In the genomic region with DNA sequence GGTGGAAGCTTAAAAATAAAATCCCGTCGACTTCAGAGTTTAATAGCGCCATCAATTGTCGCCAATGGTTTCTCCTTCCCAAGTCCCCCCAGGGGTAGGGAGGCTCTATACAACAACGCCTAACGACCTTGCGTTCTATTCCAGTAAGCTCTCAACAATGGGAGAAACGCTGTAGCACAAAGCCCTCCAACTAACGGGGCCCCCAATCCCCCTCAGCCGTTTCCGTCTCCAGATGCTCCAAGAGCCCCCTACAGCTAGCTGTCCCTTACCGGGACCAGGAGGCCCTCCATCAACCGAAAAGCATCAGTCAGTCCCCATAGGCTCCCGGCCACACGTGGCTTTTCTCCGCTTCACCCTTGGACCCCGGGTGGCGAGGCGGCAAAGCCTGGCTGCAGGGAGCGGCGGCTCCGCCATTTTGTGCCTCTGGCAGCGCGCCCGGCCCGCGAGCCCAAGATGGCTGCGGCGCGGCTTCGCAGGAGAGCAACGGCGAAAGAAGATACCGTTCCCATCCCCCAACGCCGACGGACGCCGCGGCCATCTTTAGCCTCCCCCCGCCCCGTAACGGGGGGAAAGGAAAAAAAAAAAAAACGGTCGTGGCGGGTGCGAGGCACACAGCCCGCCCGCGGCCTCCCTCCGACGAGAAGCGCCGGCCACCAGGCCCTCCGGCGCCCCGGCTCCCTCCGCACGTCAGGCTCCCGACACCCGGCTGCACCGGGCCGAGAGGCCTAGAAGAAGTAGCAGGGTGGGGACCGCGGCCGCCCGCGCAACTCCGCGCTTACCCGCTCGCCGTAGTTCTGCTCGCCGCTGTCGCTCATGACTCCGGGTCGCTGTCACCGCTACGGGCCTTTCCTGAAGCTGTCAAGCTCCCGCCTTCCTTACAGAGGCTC, we compare ENCODE assay signal across 8 mouse cellular contexts. TPM values are rescaled to one million over a fixed set of nuclear protein-coding genes. Genes with fewer than 3 reads are reported as not detected.
DNase-seq lines count a peak whose midpoint lies in the region; ATAC-seq and TF ChIP-seq lines count a peak whose summit lies in the region.

No protein-coding gene starts in this region.

- no peaks in the 10 kb centered on the region for H3K9me3 ChIP-seq in MEL (replicated peaks; ENCODE audit: insufficient read depth, low read length)
- H3K9me3 ChIP-seq in lung, embryonic 16.5 days (ENCODE audit: control insufficient read depth, low read length): no peaks in the 10 kb centered on the region

- peak overlapping the region; percentile 95 to 98 for H3K4me3 ChIP-seq in MEL (ENCODE audit: control insufficient read depth in 1 of 2, insufficient read depth in 1 of 2, low read depth in 2 of 2, low read length in 2 of 2)
- peak overlapping the region; percentile 100 for H3K4me3 ChIP-seq in cerebellum, adult 2 months (replicated peaks; ENCODE audit: insufficient read depth, low read depth, low read length)
- H3K4me3 ChIP-seq in lung, embryonic 16.5 days (ENCODE audit: low read length): peak overlapping the region; percentile 83

- peaks cover 52% of the 10 kb centered on the region for H3K79me2 ChIP-seq in MEL (ENCODE audit: control insufficient read depth, insufficient read depth, low read length, poor library complexity)

- TF ChIP-seq RAD21 in MEL (IDR thresholded peaks at IDR 0.05; ENCODE audit: low read depth, low read length): no peak

- under 1% methylated on average over 81 of the region's 81 CpGs for WGBS in cerebellum, adult 2 months
- WGBS in lung, embryonic 16.5 days: under 1% methylated on average over 73 of the region's 81 CpGs

- peak overlapping the region; percentile 79 for H3K27ac ChIP-seq in MEL (ENCODE audit: control insufficient read depth, low read depth, low read length)
- H3K27ac ChIP-seq in cerebellum, adult 2 months (ENCODE audit: insufficient read depth, low read length): peak overlapping the region; percentile 92
- peak overlapping the region; percentile 97 for H3K27ac ChIP-seq in lung, embryonic 16.5 days (ENCODE audit: low read length)

- TF ChIP-seq POLR2A in MEL (IDR thresholded peaks at IDR 0.05; ENCODE audit: control insufficient read depth in 1 of 2, insufficient read depth in 1 of 2, low read depth in 1 of 2, low read length in 2 of 2, poor library complexity in 1 of 2): no peak; a peak in 1 of 4 replicates
- no peak for TF ChIP-seq POLR2A in cerebellum, adult 2 months (IDR thresholded peaks at IDR 0.05; ENCODE audit: borderline replicate concordance, insufficient read depth, low read length)

- H3K27me3 ChIP-seq in MEL (ENCODE audit: control insufficient read depth in 1 of 2, insufficient read depth in 2 of 2, low read length in 2 of 2): no peaks in the 10 kb centered on the region
- no peaks in the 10 kb centered on the region for H3K27me3 ChIP-seq in cerebellum, adult 2 months (ENCODE audit: control insufficient read depth, insufficient read depth, low read length)
- no peaks in the 10 kb centered on the region for H3K27me3 ChIP-seq in lung, embryonic 16.5 days (ENCODE audit: control insufficient read depth, insufficient read depth, low read depth, low read length)

- peak; percentile 19 to 36; a peak in 3 of 4 replicates for ATAC-seq in hematopoietic stem cell, adult 5-6 weeks (replicated peaks in 1 of 2; ENCODE audit: insufficient read depth in 1 of 2, low FRiP score in 2 of 2, low TSS enrichment in 1 of 2, low read depth in 1 of 2, poor library complexity in 2 of 2, severe bottlenecking in 2 of 2)
- ATAC-seq in lung, embryonic 16.5 days (ENCODE audit: low read depth): peak; percentile 64

- peak overlapping the region; percentile 86 for H3K4me2 ChIP-seq in lung, embryonic 16.5 days (ENCODE audit: low read depth, low read length)

- peaks cover 13 to 19% of the 10 kb centered on the region in 2 experiments for H3K36me3 ChIP-seq in MEL (ENCODE audit: control insufficient read depth in 1 of 2, insufficient read depth in 2 of 2, low read length in 2 of 2)
- H3K36me3 ChIP-seq in lung, embryonic 16.5 days (ENCODE audit: control insufficient read depth, insufficient read depth, low read length): no peaks in the 10 kb centered on the region

- H3K9ac ChIP-seq in MEL (ENCODE audit: control insufficient read depth, low read depth, low read length, poor library complexity, severe bottlenecking): peak overlapping the region; percentile 90
- H3K9ac ChIP-seq in lung, embryonic 16.5 days (ENCODE audit: low read length): peak overlapping the region; percentile 94

- H3K4me1 ChIP-seq in MEL (ENCODE audit: control insufficient read depth in 1 of 2, insufficient read depth in 2 of 2, low read length in 2 of 2): peaks cover 2 to 3% of the 10 kb centered on the region in 2 experiments; a peak in 2 of 4 replicates
- no peaks in the 10 kb centered on the region for H3K4me1 ChIP-seq in cerebellum, adult 2 months (ENCODE audit: control insufficient read depth, insufficient read depth, low read length)
- H3K4me1 ChIP-seq in lung, embryonic 16.5 days (replicated peaks; ENCODE audit: control insufficient read depth, insufficient read depth, low read length): peaks cover 19% of the 10 kb centered on the region

- peak; percentile 83 for DNase-seq in MEL (ENCODE audit: low read depth, low spot score)
- peak; percentile 82 to 85 for DNase-seq in cerebellum, adult 2 months
- DNase-seq in forelimb bud, embryonic 11.5 days (ENCODE audit: low read depth, low spot score): peak; percentile 86
- DNase-seq in layer of hippocampus, adult 9-11 months: peak; percentile 79
- DNase-seq in ovary, postnatal 10 days (ENCODE audit: low spot score): peak; percentile 83
- peak; percentile 89 for DNase-seq in thymus, postnatal 0 days (ENCODE audit: low spot score)

- peak in 1 of 2 experiments; percentile 42; a peak in 2 of 4 replicates for TF ChIP-seq EP300 in MEL (IDR thresholded peaks at IDR 0.05; ENCODE audit: low read depth in 1 of 2, low read length in 2 of 2)

- TF ChIP-seq CTCF in MEL (IDR thresholded peaks at IDR 0.05 in 2 of 3, conservative IDR thresholded peaks at IDR 0.05 in 1 of 3; ENCODE audit: control insufficient read depth in 1 of 3, insufficient read depth in 1 of 3, low read depth in 2 of 3, low read length in 3 of 3, poor library complexity in 1 of 3, severe bottlenecking in 1 of 3): no peak
- no peak for TF ChIP-seq CTCF in cerebellum, adult 2 months (IDR thresholded peaks at IDR 0.05; ENCODE audit: borderline replicate concordance, insufficient read depth, low read depth, low read length)

TF ChIP-seq in MEL, 35 proteins besides CTCF, POLR2A, EP300 and RAD21 (continues in another document):
- TF ChIP-seq ZC3H11A (IDR thresholded peaks at IDR 0.05; ENCODE audit: low read depth, low read length): peak; percentile 78
- TF ChIP-seq TCF12 (IDR thresholded peaks at IDR 0.05; ENCODE audit: low read depth, low read length): peak; percentile 5; the same call in 1 of the 2 replicates
- TF ChIP-seq TAL1 (IDR thresholded peaks at IDR 0.05; ENCODE audit: low read length): no peak
- TF ChIP-seq SMC3 (IDR thresholded peaks at IDR 0.05; ENCODE audit: low read depth, low read length): no peak
- no peak for TF ChIP-seq ZKSCAN1 (IDR thresholded peaks at IDR 0.05; ENCODE audit: low read depth, low read length)
- peak; percentile 78 for TF ChIP-seq ZNF384 (IDR thresholded peaks at IDR 0.05; ENCODE audit: low read depth, low read length)
- peak; percentile 20 for TF ChIP-seq MYB (IDR thresholded peaks at IDR 0.05; ENCODE audit: low read depth, low read length)
- TF ChIP-seq JUND (IDR thresholded peaks at IDR 0.05; ENCODE audit: low read depth, low read length): no peak
- peak; percentile 51 for TF ChIP-seq NELFE (IDR thresholded peaks at IDR 0.05; ENCODE audit: low read depth, low read length)
- TF ChIP-seq MXI1 (IDR thresholded peaks at IDR 0.05; ENCODE audit: low read depth, low read length): peak; percentile 46
- no peak for TF ChIP-seq GABPA (IDR thresholded peaks at IDR 0.05; ENCODE audit: low read depth, low read length)
- peak; percentile 85; the same call in 1 of the 2 replicates for TF ChIP-seq CHD1 (IDR thresholded peaks at IDR 0.05; ENCODE audit: low read depth, low read length)
- TF ChIP-seq MAFK (IDR thresholded peaks at IDR 0.05; ENCODE audit: borderline replicate concordance, low read depth, low read length): no peak
- no peak for TF ChIP-seq MEF2A (IDR thresholded peaks at IDR 0.05; ENCODE audit: extremely low read depth, insufficient replicate concordance, low read depth, low read length, poor library complexity, severe bottlenecking)
- no peak; the same call in 1 of the 2 replicates for TF ChIP-seq POLR2AphosphoS2 (IDR thresholded peaks at IDR 0.05; ENCODE audit: low read length)
- no peak; the same call in 1 of the 2 replicates for TF ChIP-seq SIN3A (IDR thresholded peaks at IDR 0.05; ENCODE audit: low read length)
- peak; percentile 12; the same call in 1 of the 2 replicates for TF ChIP-seq RCOR1 (IDR thresholded peaks at IDR 0.05; ENCODE audit: low read depth, low read length)
- TF ChIP-seq CHD2 (IDR thresholded peaks at IDR 0.05; ENCODE audit: low read length): no peak
- TF ChIP-seq KAT2A (conservative IDR thresholded peaks at IDR 0.05; ENCODE audit: low read depth, low read length): no peak; the same call in 1 of the 2 replicates
- no peak for TF ChIP-seq GATA1 (IDR thresholded peaks at IDR 0.05; ENCODE audit: low read depth, low read length)
- TF ChIP-seq NRF1 (IDR thresholded peaks at IDR 0.05; ENCODE audit: insufficient read depth, low read depth, low read length, poor library complexity, severe bottlenecking): no peak
- TF ChIP-seq USF1 (IDR thresholded peaks at IDR 0.05; ENCODE audit: low read depth, low read length): no peak
- TF ChIP-seq TBP (IDR thresholded peaks at IDR 0.05; ENCODE audit: low read depth, low read length): no peak
- no peak for TF ChIP-seq BHLHE40 (IDR thresholded peaks at IDR 0.05; ENCODE audit: borderline replicate concordance, low read depth, low read length)
- 0 out of 2 replicates have a peak, but pooled peaks have one; percentile 57 for TF ChIP-seq HCFC1 (IDR thresholded peaks at IDR 0.05; ENCODE audit: low read depth, low read length)
- no peak; the same call in 1 of the 2 replicates for TF ChIP-seq MAX (IDR thresholded peaks at IDR 0.05; ENCODE audit: low read length)
- TF ChIP-seq ZMIZ1 (IDR thresholded peaks at IDR 0.05; ENCODE audit: low read depth, low read length): peak; percentile 61; the same call in 1 of the 2 replicates
- TF ChIP-seq MAZ (IDR thresholded peaks at IDR 0.05; ENCODE audit: low read depth, low read length): no peak

RNA-seq across cellular contexts. Expression of a gene that starts 0.6 kb away (rescaled TPM):
- 263 and 275 TPM in 2 replicates for total RNA-seq in MEL (2012; rRNA removed)
- polyA plus RNA-seq in MEL (2012; ENCODE audit: insufficient read depth in 1 of 2, insufficient read length in 2 of 2, low read depth in 1 of 2, low replicate concordance in 2 of 2, missing spikeins in 1 of 2): 100 to 1,000 TPM; 154 to 286 TPM
- 79.5 and 84.9 TPM in 2 replicates for polyA plus RNA-seq in cerebellum, adult 2 months (2012; rRNA removed)
- 752 and 856 TPM in 2 replicates for total RNA-seq in hematopoietic stem cell, adult 5-6 weeks (2017)
- 365 and 388 TPM in 2 replicates for polyA plus RNA-seq in lung, embryonic 16.5 days (2015; fragmentation: Nextera tagmentation; extraction: Ambion mirVana)
- polyA plus RNA-seq in thymus, postnatal 0 days (2015; fragmentation: Nextera tagmentation; extraction: Ambion mirVana): 414 and 431 TPM in 2 replicates

Comparison
In these comparisons a context has a peak if more than half of its experiments do, and no peak if none do; other contexts are left out.
1. Peak in every context shown above with its lines: DNase-seq, ATAC-seq, H3K4me3 ChIP-seq and H3K27ac ChIP-seq.